Mouse (Mus musculus): ENCODE results near the gene Acvr1. TPM values are rescaled to one million over a fixed set of nuclear protein-coding genes. Genes with fewer than 3 reads are reported as not detected.

Acvr1 gene
- polyA plus RNA-seq, 1 experiment, result 1.6 TPM

- TF ChIP-seq POLR2A (IDR thresholded peaks at IDR 0.05; ENCODE audit: control insufficient read depth, extremely low read depth, insufficient read depth, low read length, poor library complexity), result no peak
- TF ChIP-seq CTCF (IDR thresholded peaks at IDR 0.05; ENCODE audit: borderline replicate concordance, control insufficient read depth, extremely low read depth, insufficient read depth, low read length, poor library complexity), result no peak
- Histone ChIP-seq H3K27ac (ENCODE audit: control insufficient read depth, insufficient read depth, low read length) (no peak overlapping the region), H3K4me1 (replicated peaks; ENCODE audit: control insufficient read depth, insufficient read depth, low read length) (no peaks in the 10 kb centered on the region), H3K4me3 (ENCODE audit: control insufficient read depth, insufficient read depth, low read length) (no peak overlapping the region), H3K36me3 (ENCODE audit: control insufficient read depth, insufficient read depth, low read length) (no peaks in the 10 kb centered on the region), H3K27me3 (ENCODE audit: control insufficient read depth, insufficient read depth, low read length) (no peaks in the 10 kb centered on the region)
- WGBS, result 92% methylated on average over 4 of the region's 4 CpGs
- no peak for DNase-seq
Observed at GRCm38 (mm10) chr2:58601382-58601781, 34.4 kb upstream of the Acvr1 start.

GRCm38 (mm10) chr2:58599639-58600038, 32.7 kb upstream of the Acvr1 start:
- no peaks in the 10 kb centered on the region for H3K4me1 ChIP-seq (replicated peaks; ENCODE audit: control insufficient read depth, insufficient read depth, low read length)
- TF ChIP-seq CTCF (IDR thresholded peaks at IDR 0.05; ENCODE audit: borderline replicate concordance, control insufficient read depth, extremely low read depth, insufficient read depth, low read length, poor library complexity) (no peak), POLR2A (IDR thresholded peaks at IDR 0.05; ENCODE audit: control insufficient read depth, extremely low read depth, insufficient read depth, low read length, poor library complexity) (no peak)
- no peaks in the 10 kb centered on the region for H3K36me3 ChIP-seq (ENCODE audit: control insufficient read depth, insufficient read depth, low read length)
- H3K27ac ChIP-seq (ENCODE audit: control insufficient read depth, insufficient read depth, low read length), result no peak overlapping the region
- no peaks in the 10 kb centered on the region for H3K27me3 ChIP-seq (ENCODE audit: control insufficient read depth, insufficient read depth, low read length)
- H3K4me3 ChIP-seq (ENCODE audit: control insufficient read depth, insufficient read depth, low read length), result no peak overlapping the region
- WGBS, result 70% methylated on average over 6 of the region's 6 CpGs
- no peak for DNase-seq

DNA sequence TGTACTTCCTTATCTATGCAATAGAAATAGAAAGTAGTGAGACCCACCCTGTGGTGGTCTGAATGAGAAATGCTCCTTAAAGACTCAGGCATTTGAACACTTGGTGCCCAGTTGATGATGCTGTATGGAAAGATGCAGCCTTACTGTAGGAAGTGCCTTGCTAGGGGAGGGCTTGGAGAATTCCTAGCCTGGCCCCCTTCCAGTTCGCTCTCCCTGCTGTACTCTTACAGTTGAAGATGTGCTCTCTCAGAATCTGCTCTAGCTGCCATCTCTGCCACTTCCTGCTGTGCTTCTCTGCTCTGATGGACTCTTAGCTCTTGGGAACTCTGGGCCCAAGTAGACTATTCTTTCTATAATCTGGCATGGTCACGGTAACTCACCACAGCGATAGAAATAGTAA, 30.6 kb upstream of the Acvr1 start:
- no peak for DNase-seq
- Histone ChIP-seq H3K36me3 (ENCODE audit: control insufficient read depth, insufficient read depth, low read length) (no peaks in the 10 kb centered on the region), H3K27ac (ENCODE audit: control insufficient read depth, insufficient read depth, low read length) (no peak overlapping the region), H3K27me3 (ENCODE audit: control insufficient read depth, insufficient read depth, low read length) (no peaks in the 10 kb centered on the region), H3K4me3 (ENCODE audit: control insufficient read depth, insufficient read depth, low read length) (no peak overlapping the region), H3K4me1 (replicated peaks; ENCODE audit: control insufficient read depth, insufficient read depth, low read length) (no peaks in the 10 kb centered on the region)
- no peak for TF ChIP-seq CTCF (IDR thresholded peaks at IDR 0.05; ENCODE audit: borderline replicate concordance, control insufficient read depth, extremely low read depth, insufficient read depth, low read length, poor library complexity)
- no peak for TF ChIP-seq POLR2A (IDR thresholded peaks at IDR 0.05; ENCODE audit: control insufficient read depth, extremely low read depth, insufficient read depth, low read length, poor library complexity)
- WGBS, result 97% methylated on average over 3 of the region's 3 CpGs

GRCm38 (mm10) chr2:58596774-58597342, 29.9 kb upstream of the Acvr1 start:
- no peak for DNase-seq
- 94% methylated on average over 17 of the region's 17 CpGs for WGBS

DNA sequence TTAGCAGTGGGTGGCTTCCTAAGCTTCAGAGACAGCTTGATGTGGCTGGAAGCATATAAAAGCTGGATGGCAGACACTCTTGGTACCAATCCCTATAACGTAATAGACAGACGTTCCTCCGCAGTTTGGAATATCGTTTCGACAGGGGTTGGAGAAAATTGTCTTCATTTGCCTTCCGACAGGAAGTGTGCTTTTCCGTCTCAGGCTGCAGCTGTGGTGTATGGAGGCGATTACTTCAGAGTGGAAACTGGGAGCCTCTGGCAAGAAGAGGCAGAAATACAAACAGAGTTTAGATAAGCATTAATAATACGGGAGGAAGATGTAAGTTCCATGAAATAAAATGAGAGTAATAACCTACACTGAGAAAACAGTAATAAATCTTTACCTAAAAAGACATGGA, 28.4 kb upstream of the Acvr1 start:
- WGBS, result 68% methylated on average over 9 of the region's 9 CpGs
- H3K27me3 ChIP-seq (ENCODE audit: control insufficient read depth, insufficient read depth, low read length), result no peaks in the 10 kb centered on the region
- H3K36me3 ChIP-seq (ENCODE audit: control insufficient read depth, insufficient read depth, low read length), result no peaks in the 10 kb centered on the region
- H3K4me3 ChIP-seq (ENCODE audit: control insufficient read depth, insufficient read depth, low read length), result no peak overlapping the region
- no peaks in the 10 kb centered on the region for H3K4me1 ChIP-seq (replicated peaks; ENCODE audit: control insufficient read depth, insufficient read depth, low read length)
- no peak overlapping the region for H3K27ac ChIP-seq (ENCODE audit: control insufficient read depth, insufficient read depth, low read length)
- TF ChIP-seq CTCF (IDR thresholded peaks at IDR 0.05; ENCODE audit: borderline replicate concordance, control insufficient read depth, extremely low read depth, insufficient read depth, low read length, poor library complexity), result no peak
- TF ChIP-seq POLR2A (IDR thresholded peaks at IDR 0.05; ENCODE audit: control insufficient read depth, extremely low read depth, insufficient read depth, low read length, poor library complexity), result no peak
- no peak for DNase-seq

More at GRCm38 (mm10) chr2:58596774-58597342, 29.9 kb upstream of the Acvr1 start:
- no peaks in the 10 kb centered on the region for H3K36me3 ChIP-seq (ENCODE audit: control insufficient read depth, insufficient read depth, low read length)
- TF ChIP-seq CTCF (IDR thresholded peaks at IDR 0.05; ENCODE audit: borderline replicate concordance, control insufficient read depth, extremely low read depth, insufficient read depth, low read length, poor library complexity), result no peak
- no peak for TF ChIP-seq POLR2A (IDR thresholded peaks at IDR 0.05; ENCODE audit: control insufficient read depth, extremely low read depth, insufficient read depth, low read length, poor library complexity)
- no peaks in the 10 kb centered on the region for H3K4me1 ChIP-seq (replicated peaks; ENCODE audit: control insufficient read depth, insufficient read depth, low read length)
- H3K27me3 ChIP-seq (ENCODE audit: control insufficient read depth, insufficient read depth, low read length), result no peaks in the 10 kb centered on the region
- H3K27ac ChIP-seq (ENCODE audit: control insufficient read depth, insufficient read depth, low read length), result no peak overlapping the region
- H3K4me3 ChIP-seq (ENCODE audit: control insufficient read depth, insufficient read depth, low read length), result no peak overlapping the region

- no peak overlapping the region for H3K4me3 ChIP-seq (ENCODE audit: control insufficient read depth, insufficient read depth, low read length)
- TF ChIP-seq CTCF (IDR thresholded peaks at IDR 0.05; ENCODE audit: borderline replicate concordance, control insufficient read depth, extremely low read depth, insufficient read depth, low read length, poor library complexity) (no peak), POLR2A (IDR thresholded peaks at IDR 0.05; ENCODE audit: control insufficient read depth, extremely low read depth, insufficient read depth, low read length, poor library complexity) (no peak)
- no peaks in the 10 kb centered on the region for H3K27me3 ChIP-seq (ENCODE audit: control insufficient read depth, insufficient read depth, low read length)
- no peaks in the 10 kb centered on the region for H3K4me1 ChIP-seq (replicated peaks; ENCODE audit: control insufficient read depth, insufficient read depth, low read length)
- WGBS, result 100% methylated on average over 1 of the region's 1 CpGs
- H3K27ac ChIP-seq (ENCODE audit: control insufficient read depth, insufficient read depth, low read length), result no peak overlapping the region
- DNase-seq, result no peak
- no peaks in the 10 kb centered on the region for H3K36me3 ChIP-seq (ENCODE audit: control insufficient read depth, insufficient read depth, low read length)
Observed at GRCm38 (mm10) chr2:58590055-58590454, 23.1 kb upstream of the Acvr1 start.

- H3K4me3 ChIP-seq (ENCODE audit: control insufficient read depth, insufficient read depth, low read length), result no peak overlapping the region
- no peak for TF ChIP-seq CTCF (IDR thresholded peaks at IDR 0.05; ENCODE audit: borderline replicate concordance, control insufficient read depth, extremely low read depth, insufficient read depth, low read length, poor library complexity)
- TF ChIP-seq POLR2A (IDR thresholded peaks at IDR 0.05; ENCODE audit: control insufficient read depth, extremely low read depth, insufficient read depth, low read length, poor library complexity), result no peak
- no peaks in the 10 kb centered on the region for H3K4me1 ChIP-seq (replicated peaks; ENCODE audit: control insufficient read depth, insufficient read depth, low read length)
- H3K36me3 ChIP-seq (ENCODE audit: control insufficient read depth, insufficient read depth, low read length), result no peaks in the 10 kb centered on the region
- no peak overlapping the region for H3K27ac ChIP-seq (ENCODE audit: control insufficient read depth, insufficient read depth, low read length)
- 80% methylated on average over 4 of the region's 4 CpGs for WGBS
- H3K27me3 ChIP-seq (ENCODE audit: control insufficient read depth, insufficient read depth, low read length), result no peaks in the 10 kb centered on the region
- no peak for DNase-seq
Observed at GRCm38 (mm10) chr2:58589637-58590036, 22.7 kb upstream of the Acvr1 start.
